Mouse (Mus musculus) cortical plate, adult 2 months (tissue): ENCODE measurements around the gene Atp10b. TPM values are rescaled to one million over a fixed set of nuclear protein-coding genes. Genes with fewer than 3 reads are reported as not detected.

Source experiments
- H3K27ac ChIP-seq: fragments of 200-500 bp; 2 replicates; pipeline ENCODE4 v1.5.1; 2012; ENCODE audit warnings: low read length, control low read depth, inconsistent platforms; ENCODE audit not compliant: insufficient read depth
- H3K4me1 ChIP-seq: fragments of 200-500 bp; 2 replicates; pipeline ENCODE4 v1.6.1; 2011; ENCODE audit warnings: low read length; ENCODE audit not compliant: control insufficient read depth, insufficient read depth
- H3K4me3 ChIP-seq: fragments of 200-500 bp; 2 replicates; pipeline ENCODE4 v1.5.1; 2011; ENCODE audit warnings: mild to moderate bottlenecking, low read length, control low read depth; ENCODE audit not compliant: insufficient read depth
- CTCF ChIP-seq: fragments of 200-500 bp; IDR thresholded peaks from 2 replicates; pipeline ENCODE4 v1.5.1; 2011; ENCODE audit warnings: mild to moderate bottlenecking, control low read depth, low read length; ENCODE audit not compliant: insufficient read depth; ENCODE audit errors: extremely low read depth
- POLR2A ChIP-seq: fragments of 200-500 bp; IDR thresholded peaks from 2 replicates; pipeline ENCODE4 v1.6.1; 2011; ENCODE audit warnings: mild to moderate bottlenecking, low read length, control low read depth; ENCODE audit not compliant: insufficient read depth; ENCODE audit errors: extremely low read depth
- polyA plus RNA-seq: library from polyadenylated mRNA; depleted of rRNA; stranded (reverse); fragments of >200 nt; gene quantifications from 2 replicates; pipeline ENCODE4 v1.2.3, GENCODE M21; 2012

Gene Atp10b
- polyA plus RNA-seq, 1 experiment: 1.2 TPM

DNA sequence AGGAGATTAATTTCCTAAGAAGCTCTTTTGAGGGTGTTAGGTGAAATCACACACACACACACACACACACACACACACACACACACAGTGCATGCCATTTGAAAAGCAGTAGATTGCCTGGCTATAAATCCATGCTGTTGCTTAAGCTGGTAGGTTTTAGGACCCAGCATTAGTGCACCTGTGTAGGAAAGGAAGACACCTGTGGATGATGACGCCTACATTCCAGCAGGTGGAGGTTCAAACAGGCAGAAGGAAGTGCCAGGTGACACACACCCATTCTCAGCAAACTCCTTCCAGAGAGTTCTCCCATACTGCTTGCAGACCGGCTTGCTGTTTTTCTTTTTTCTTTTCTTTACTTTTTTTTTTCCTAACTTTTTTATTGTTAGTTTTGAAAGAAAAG lies 5.7 kb downstream of the Atp10b start:
- no peak overlapping the region for H3K4me3 ChIP-seq
- H3K27ac ChIP-seq: no peak overlapping the region
- no peaks in the 10 kb centered on the region for H3K4me1 ChIP-seq
- no peak for TF ChIP-seq CTCF
- no peak for TF ChIP-seq POLR2A

DNA sequence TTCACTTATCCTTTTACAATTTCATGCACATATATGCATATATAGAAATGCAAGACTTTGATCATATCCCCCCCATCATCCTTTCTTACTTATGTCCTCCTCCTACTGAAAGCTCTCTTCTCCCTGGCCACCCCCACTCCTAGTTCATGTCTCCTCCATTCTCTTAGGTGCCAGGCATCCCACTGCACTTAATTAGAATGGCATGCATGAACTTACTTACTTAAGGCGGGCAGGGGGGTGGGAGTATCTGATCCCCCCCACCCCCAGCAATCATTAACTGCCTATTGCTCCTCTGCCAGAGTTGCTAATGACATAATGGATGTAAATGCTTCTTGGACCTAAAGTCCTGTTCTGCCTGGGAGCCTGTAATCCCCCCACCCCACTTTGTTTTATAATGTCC lies 9.1 kb downstream of the Atp10b start:
- Histone ChIP-seq H3K4me1 (no peaks in the 10 kb centered on the region), H3K4me3 (no peak overlapping the region), H3K27ac (no peak overlapping the region)
- TF ChIP-seq CTCF (no peak), POLR2A (no peak)

DNA sequence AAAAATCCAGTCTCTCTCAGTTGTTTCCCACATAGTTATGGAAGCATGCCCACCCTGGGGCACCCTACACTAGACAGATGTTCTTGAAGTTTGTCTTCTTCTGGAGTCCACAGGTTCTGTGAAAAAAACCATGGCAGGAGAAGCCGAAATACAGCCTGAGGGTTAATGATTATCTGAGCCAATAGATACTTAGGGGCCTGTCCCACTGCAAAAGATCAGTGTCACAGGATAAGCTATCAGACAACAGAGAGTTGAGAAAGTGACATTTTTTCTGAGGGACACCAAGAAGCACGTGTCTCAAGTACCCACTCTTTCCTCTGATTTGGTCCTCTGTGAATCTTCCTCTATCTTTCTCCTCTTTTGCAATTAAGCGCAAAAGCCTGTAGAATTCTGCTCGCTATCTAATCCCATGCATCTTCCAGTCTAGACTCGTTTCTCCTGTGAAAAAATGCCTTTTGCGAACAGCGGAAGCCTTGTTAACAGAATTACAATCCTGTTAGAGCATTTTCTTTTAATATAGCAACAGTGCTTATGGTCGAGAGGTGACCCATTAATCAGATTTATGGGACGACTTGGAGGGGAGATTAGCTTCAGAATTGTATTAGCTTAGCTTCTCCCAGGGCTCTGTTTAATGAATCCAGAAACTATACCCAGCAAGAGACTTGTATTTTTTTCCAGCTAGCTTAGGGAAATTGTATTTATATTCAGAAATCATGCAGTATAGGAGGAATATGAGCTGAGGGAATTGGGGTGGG lies 10.7 kb downstream of the Atp10b start:
- Histone ChIP-seq H3K27ac (no peak overlapping the region), H3K4me1 (no peaks in the 10 kb centered on the region), H3K4me3 (no peak overlapping the region)
- TF ChIP-seq POLR2A (no peak), CTCF (no peak)

- TF ChIP-seq CTCF: no peak
- TF ChIP-seq POLR2A: no peak
- H3K4me3 ChIP-seq: no peak overlapping the region
Observed at GRCm38 (mm10) chr11:43170601-43171000, 20.9 kb downstream of the Atp10b start.

DNA sequence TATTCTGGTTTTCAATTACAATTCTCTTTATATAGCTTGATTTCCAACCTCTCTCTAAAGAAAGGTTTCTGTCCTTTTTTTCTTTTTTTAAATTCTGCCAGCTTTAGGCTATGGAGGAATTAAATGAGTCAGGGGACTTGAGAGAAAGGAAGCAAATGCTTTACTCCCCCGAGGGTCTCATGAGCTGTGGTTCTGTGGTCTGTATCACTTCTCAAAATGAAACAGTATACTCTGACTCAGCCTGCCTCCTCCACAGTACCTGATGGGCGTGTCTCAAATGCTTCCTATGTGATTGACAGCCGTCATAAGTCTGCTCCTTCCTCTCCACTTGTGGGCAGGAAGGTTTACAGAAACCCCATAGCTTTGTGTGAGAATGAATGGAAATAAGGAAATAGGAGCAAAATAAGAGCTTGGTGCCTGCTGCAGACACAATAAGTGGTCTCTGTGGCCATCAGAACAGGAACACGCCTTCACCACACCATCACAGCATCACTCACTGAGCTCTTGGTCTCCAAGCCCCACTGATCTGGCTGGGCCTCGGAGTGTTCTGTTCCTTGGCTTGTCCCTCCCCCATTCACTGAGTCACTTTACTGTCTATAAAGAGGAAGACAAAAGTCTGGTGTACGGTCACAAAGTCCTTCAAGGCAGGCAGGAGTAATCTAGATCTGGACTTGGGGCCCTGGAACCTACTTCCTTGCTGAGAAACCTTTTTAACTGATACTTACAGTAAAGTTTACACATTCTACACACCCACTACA lies 24.9 kb downstream of the Atp10b start:
- no peak overlapping the region for H3K4me3 ChIP-seq
- no peaks in the 10 kb centered on the region for H3K4me1 ChIP-seq
- TF ChIP-seq POLR2A (no peak), CTCF (no peak)
- no peak overlapping the region for H3K27ac ChIP-seq

More at GRCm38 (mm10) chr11:43170601-43171000, 20.9 kb downstream of the Atp10b start:
- Histone ChIP-seq H3K27ac (no peak overlapping the region), H3K4me1 (no peaks in the 10 kb centered on the region)

GRCm38 (mm10) chr11:43182401-43182800 lies 32.7 kb downstream of the Atp10b start:
- Histone ChIP-seq H3K27ac (no peak overlapping the region), H3K4me1 (no peaks in the 10 kb centered on the region), H3K4me3 (no peak overlapping the region)
- no peak for TF ChIP-seq CTCF
- no peak for TF ChIP-seq POLR2A

DNA sequence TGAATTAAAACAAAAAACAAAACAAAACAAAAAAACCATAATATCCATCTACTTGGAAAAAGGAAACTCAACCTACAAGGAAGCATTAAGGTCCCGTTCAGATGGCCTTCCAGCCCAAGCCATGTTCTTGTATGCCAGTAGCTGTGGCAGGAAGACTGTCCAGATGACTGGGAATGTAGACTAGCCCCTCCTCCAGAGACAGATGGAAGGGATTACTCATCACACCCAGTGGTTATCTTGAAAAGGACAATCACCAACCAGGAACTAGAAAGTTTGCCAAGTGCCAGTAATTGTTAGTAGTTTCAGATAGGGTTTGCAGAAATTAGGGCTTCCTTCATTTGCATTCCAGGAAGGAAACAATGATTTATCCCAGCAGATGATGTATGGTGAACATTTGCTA lies 33.1 kb downstream of the Atp10b start:
- no peaks in the 10 kb centered on the region for H3K4me1 ChIP-seq
- no peak for TF ChIP-seq CTCF
- TF ChIP-seq POLR2A: no peak
- H3K27ac ChIP-seq: no peak overlapping the region
- H3K4me3 ChIP-seq: no peak overlapping the region

DNA sequence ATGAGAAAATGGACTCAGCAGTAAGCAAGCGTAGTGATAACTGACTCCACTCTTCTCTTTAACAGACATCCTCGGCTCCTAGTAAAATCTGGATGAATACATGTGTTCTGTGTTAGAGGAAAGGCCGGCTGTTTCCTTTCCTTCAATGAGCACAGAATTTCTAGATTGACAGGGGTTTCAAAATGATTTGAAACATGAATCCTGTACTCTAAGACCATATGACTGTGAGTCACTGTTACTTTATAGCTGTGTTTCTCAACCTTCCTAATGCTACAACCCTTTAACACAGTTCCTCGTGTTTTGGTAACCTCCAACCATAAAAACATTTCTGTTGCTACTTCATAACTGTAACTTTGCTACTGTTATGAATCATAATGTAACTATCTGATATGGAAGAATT lies 33.8 kb downstream of the Atp10b start:
- no peaks in the 10 kb centered on the region for H3K4me1 ChIP-seq
- no peak for TF ChIP-seq CTCF
- TF ChIP-seq POLR2A: no peak
- H3K4me3 ChIP-seq: no peak overlapping the region

DNA sequence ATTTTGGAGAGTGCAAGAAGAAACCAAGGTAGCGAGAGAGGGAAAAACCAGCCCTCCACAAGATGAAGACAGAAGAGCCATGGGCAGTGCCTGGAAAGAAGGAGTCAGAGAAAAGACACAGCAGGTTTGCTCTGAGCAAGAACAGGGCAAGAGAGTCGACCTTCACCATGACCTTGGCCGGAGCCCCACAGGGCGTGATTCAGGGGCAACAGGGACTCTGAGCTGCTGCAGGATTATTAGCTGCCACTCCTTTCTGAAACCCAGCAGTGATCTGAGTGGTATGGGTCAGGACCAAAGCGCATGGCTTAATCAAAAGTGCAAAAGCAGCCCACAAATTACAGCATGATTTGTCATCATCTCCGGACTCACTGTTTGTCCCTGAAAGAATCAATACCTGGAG lies 36.6 kb downstream of the Atp10b start:
- TF ChIP-seq CTCF: no peak
- no peak for TF ChIP-seq POLR2A
- Histone ChIP-seq H3K4me3 (no peak overlapping the region), H3K27ac (no peak overlapping the region), H3K4me1 (no peaks in the 10 kb centered on the region)

More for the DNA sequence above, 33.8 kb downstream of the Atp10b start:
- no peak overlapping the region for H3K27ac ChIP-seq

DNA sequence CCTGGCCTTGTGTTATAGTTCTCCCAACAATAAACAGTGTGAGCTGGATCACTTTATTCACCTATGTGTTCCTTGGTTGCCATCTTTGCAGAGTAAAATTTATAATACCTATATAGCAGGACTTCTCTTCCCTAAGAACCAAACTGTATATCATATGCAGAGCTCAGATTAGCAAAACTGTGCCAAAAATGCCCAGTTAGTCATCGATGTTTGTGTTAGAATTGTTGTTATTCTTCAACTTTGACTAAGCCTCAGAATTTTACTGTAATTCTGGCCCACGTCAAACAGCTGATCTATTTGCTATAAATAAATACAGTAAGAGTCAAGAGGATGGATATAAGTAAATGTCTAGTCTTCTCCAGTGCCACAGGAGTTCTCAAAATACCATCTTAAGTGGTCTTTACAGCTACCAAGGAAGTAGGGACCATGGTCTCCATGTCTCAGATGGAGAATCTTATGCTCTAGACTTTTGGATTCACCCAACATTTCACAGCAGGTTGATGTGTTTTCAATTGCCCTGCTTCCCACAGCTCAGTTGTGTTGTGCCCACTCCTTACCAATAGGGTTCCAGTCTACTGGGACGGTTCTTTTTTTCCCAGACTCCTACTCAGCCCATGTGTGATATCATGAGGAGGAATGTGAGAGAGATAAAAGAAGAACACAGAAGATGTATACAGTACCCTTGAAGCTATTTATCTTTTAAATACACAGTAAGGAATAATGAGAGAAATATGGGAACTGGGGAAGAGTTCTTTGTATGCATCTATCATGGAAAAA lies 40.3 kb downstream of the Atp10b start:
- Histone ChIP-seq H3K4me3 (no peak overlapping the region), H3K27ac (peak overlapping the region; percentile 13; the same call in 1 of the 2 replicates), H3K4me1 (no peaks in the 10 kb centered on the region)
- TF ChIP-seq POLR2A: no peak
- TF ChIP-seq CTCF: no peak

DNA sequence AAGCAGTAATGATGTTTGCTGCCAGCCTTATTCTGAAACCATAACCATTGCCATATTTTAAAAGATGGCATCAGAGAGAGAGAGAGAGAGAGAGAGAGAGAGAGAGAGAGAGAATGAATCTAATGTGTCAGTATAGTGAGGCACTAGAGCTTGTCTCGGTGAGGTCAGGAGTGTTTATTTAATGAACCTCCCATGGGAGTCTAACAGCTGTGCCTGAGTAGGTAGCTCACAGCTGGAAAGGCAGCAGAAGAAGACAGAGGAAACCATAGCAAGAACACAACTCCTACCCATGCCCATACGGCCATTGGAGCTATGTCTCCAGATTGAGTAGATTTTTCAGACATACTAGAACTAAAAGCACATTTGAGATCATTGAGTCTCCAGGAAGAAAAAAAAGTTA lies 49.1 kb downstream of the Atp10b start:
- no peak for TF ChIP-seq CTCF
- TF ChIP-seq POLR2A: no peak
- H3K4me3 ChIP-seq: no peak overlapping the region
- H3K4me1 ChIP-seq: no peaks in the 10 kb centered on the region
- H3K27ac ChIP-seq: no peak overlapping the region
